Mouse (Mus musculus): ENCODE measurements around the gene Fam124b. TPM values are rescaled to one million over a fixed set of nuclear protein-coding genes. Genes with fewer than 3 reads are reported as not detected.

Fam124b gene
- total RNA-seq, 4 experiments from 2014 or later: 0.11 to 0.15 (median 0.14) TPM

GRCm38 (mm10) chr1:80167706-80168105, 50.6 kb downstream of the Fam124b start:
- no peak for DNase-seq

GRCm38 (mm10) chr1:80166577-80166976, 51.7 kb downstream of the Fam124b start:
- DNase-seq: no peak

- DNase-seq: no peak
Measured at GRCm38 (mm10) chr1:80165391-80165790, 52.9 kb downstream of the Fam124b start.

- DNase-seq: no peak
Measured at GRCm38 (mm10) chr1:80162943-80163342, 55.3 kb downstream of the Fam124b start.

GRCm38 (mm10) chr1:80159586-80159985, 58.7 kb downstream of the Fam124b start:
- DNase-seq: peak; percentile 33

GRCm38 (mm10) chr1:80154902-80155301, 63.4 kb downstream of the Fam124b start:
- DNase-seq: no peak

GRCm38 (mm10) chr1:80153125-80153716, 65.1 kb downstream of the Fam124b start:
- no peak for DNase-seq

- DNase-seq: no peak
Measured at GRCm38 (mm10) chr1:80150681-80151080, 67.6 kb downstream of the Fam124b start.

Other genes starting within 250 kb of the Fam124b start
- gene Cul3, start 122.0 kb upstream of the Fam124b start, total RNA-seq (2022): 100 to 1,000 TPM in 3 of 4 experiments, 10 to 100 TPM in 1; 94.0 to 137 (median 115) TPM
- not detected for gene Gm45261, start 243.0 kb upstream of the Fam124b start, total RNA-seq (2022)